Mouse (Mus musculus): ENCODE results near the gene Lig4. TPM values are rescaled to one million over a fixed set of nuclear protein-coding genes. Genes with fewer than 3 reads are reported as not detected.
A peak's percentile ranks its signal among the peaks of the same experiment; 100 is the strongest.

The Lig4 gene
- polyA plus RNA-seq, 1 experiment, result 0.01 TPM

GRCm38 (mm10) chr8:9978475-9979230 is 1.2 kb upstream of the Lig4 start:
- peaks cover 51% of the 10 kb centered on the region for H3K4me1 ChIP-seq (ENCODE audit: control insufficient read depth)
- no peaks in the 10 kb centered on the region for H3K27me3 ChIP-seq (ENCODE audit: control insufficient read depth)
- peaks cover 20% of the 10 kb centered on the region for H3K36me3 ChIP-seq (ENCODE audit: control insufficient read depth)
- TF ChIP-seq TAL1 (IDR thresholded peaks at IDR 0.05; ENCODE audit: low read length) (no peak), GATA1 (IDR thresholded peaks at IDR 0.05; ENCODE audit: low read length) (no peak)
- no peaks in the 10 kb centered on the region for H3K9me3 ChIP-seq (ENCODE audit: control insufficient read depth, low read length)
- peak overlapping the region; percentile 88 for H3K4me3 ChIP-seq (replicated peaks)

- no peaks in the 10 kb centered on the region for H3K27me3 ChIP-seq (ENCODE audit: control insufficient read depth)
- H3K9me3 ChIP-seq (ENCODE audit: control insufficient read depth, low read length), result no peaks in the 10 kb centered on the region
- peak overlapping the region; percentile 88 for H3K4me3 ChIP-seq (replicated peaks)
- peaks cover 51% of the 10 kb centered on the region for H3K4me1 ChIP-seq (ENCODE audit: control insufficient read depth)
- H3K36me3 ChIP-seq (ENCODE audit: control insufficient read depth), result peaks cover 17% of the 10 kb centered on the region
- TF ChIP-seq TAL1 (IDR thresholded peaks at IDR 0.05; ENCODE audit: low read length) (no peak), GATA1 (IDR thresholded peaks at IDR 0.05; ENCODE audit: low read length) (no peak)
Measured at GRCm38 (mm10) chr8:9977016-9977415, 470 bp downstream of the Lig4 start.

- Histone ChIP-seq H3K9me3 (ENCODE audit: control insufficient read depth, low read length) (no peaks in the 10 kb centered on the region), H3K4me3 (replicated peaks) (peak overlapping the region; percentile 88), H3K36me3 (ENCODE audit: control insufficient read depth) (peaks cover 14% of the 10 kb centered on the region), H3K4me1 (ENCODE audit: control insufficient read depth) (peaks cover 50% of the 10 kb centered on the region), H3K27me3 (ENCODE audit: control insufficient read depth) (no peaks in the 10 kb centered on the region)
- TF ChIP-seq GATA1 (IDR thresholded peaks at IDR 0.05; ENCODE audit: low read length) (no peak), TAL1 (IDR thresholded peaks at IDR 0.05; ENCODE audit: low read length) (no peak)
Measured at GRCm38 (mm10) chr8:9975898-9976611, 1.4 kb downstream of the Lig4 start.

GRCm38 (mm10) chr8:9975276-9975675 is 2.2 kb downstream of the Lig4 start:
- Histone ChIP-seq H3K36me3 (ENCODE audit: control insufficient read depth) (peaks cover 14% of the 10 kb centered on the region), H3K4me3 (replicated peaks) (peak overlapping the region; percentile 88), H3K4me1 (ENCODE audit: control insufficient read depth) (peaks cover 44% of the 10 kb centered on the region), H3K9me3 (ENCODE audit: control insufficient read depth, low read length) (no peaks in the 10 kb centered on the region), H3K27me3 (ENCODE audit: control insufficient read depth) (no peaks in the 10 kb centered on the region)
- TF ChIP-seq TAL1 (IDR thresholded peaks at IDR 0.05; ENCODE audit: low read length), result no peak
- no peak for TF ChIP-seq GATA1 (IDR thresholded peaks at IDR 0.05; ENCODE audit: low read length)

- Histone ChIP-seq H3K4me3 (replicated peaks) (no peak overlapping the region), H3K27me3 (ENCODE audit: control insufficient read depth) (no peaks in the 10 kb centered on the region), H3K9me3 (ENCODE audit: control insufficient read depth, low read length) (no peaks in the 10 kb centered on the region), H3K36me3 (ENCODE audit: control insufficient read depth) (peaks cover 14% of the 10 kb centered on the region), H3K4me1 (ENCODE audit: control insufficient read depth) (peaks cover 16% of the 10 kb centered on the region)
- no peak for TF ChIP-seq GATA1 (IDR thresholded peaks at IDR 0.05; ENCODE audit: low read length)
- TF ChIP-seq TAL1 (IDR thresholded peaks at IDR 0.05; ENCODE audit: low read length), result no peak
Measured at GRCm38 (mm10) chr8:9971866-9972265, 5.6 kb downstream of the Lig4 start.

GRCm38 (mm10) chr8:9959919-9960318 is 17.6 kb downstream of the Lig4 start:
- Histone ChIP-seq H3K9me3 (ENCODE audit: control insufficient read depth, low read length) (no peaks in the 10 kb centered on the region), H3K36me3 (ENCODE audit: control insufficient read depth) (no peaks in the 10 kb centered on the region), H3K4me1 (ENCODE audit: control insufficient read depth) (no peaks in the 10 kb centered on the region), H3K27me3 (ENCODE audit: control insufficient read depth) (no peaks in the 10 kb centered on the region), H3K4me3 (replicated peaks) (no peak overlapping the region)
- TF ChIP-seq GATA1 (IDR thresholded peaks at IDR 0.05; ENCODE audit: low read length) (no peak), TAL1 (IDR thresholded peaks at IDR 0.05; ENCODE audit: low read length) (no peak)

- no peaks in the 10 kb centered on the region for H3K9me3 ChIP-seq (ENCODE audit: control insufficient read depth, low read length)
- TF ChIP-seq TAL1 (IDR thresholded peaks at IDR 0.05; ENCODE audit: low read length) (no peak), GATA1 (IDR thresholded peaks at IDR 0.05; ENCODE audit: low read length) (no peak)
- H3K4me3 ChIP-seq (replicated peaks), result no peak overlapping the region
- no peaks in the 10 kb centered on the region for H3K27me3 ChIP-seq (ENCODE audit: control insufficient read depth)
- H3K4me1 ChIP-seq (ENCODE audit: control insufficient read depth), result no peaks in the 10 kb centered on the region
- no peaks in the 10 kb centered on the region for H3K36me3 ChIP-seq (ENCODE audit: control insufficient read depth)
Measured at GRCm38 (mm10) chr8:9958338-9958737, 19.1 kb downstream of the Lig4 start.

GRCm38 (mm10) chr8:9949134-9949890 is 28.2 kb downstream of the Lig4 start:
- TF ChIP-seq GATA1 (IDR thresholded peaks at IDR 0.05; ENCODE audit: low read length), result no peak
- TF ChIP-seq TAL1 (IDR thresholded peaks at IDR 0.05; ENCODE audit: low read length), result no peak
- peaks cover 4% of the 10 kb centered on the region for H3K9me3 ChIP-seq (ENCODE audit: control insufficient read depth, low read length)
- H3K27me3 ChIP-seq (ENCODE audit: control insufficient read depth), result no peaks in the 10 kb centered on the region
- H3K36me3 ChIP-seq (ENCODE audit: control insufficient read depth), result no peaks in the 10 kb centered on the region
- H3K4me3 ChIP-seq (replicated peaks), result no peak overlapping the region
- H3K4me1 ChIP-seq (ENCODE audit: control insufficient read depth), result no peaks in the 10 kb centered on the region

GRCm38 (mm10) chr8:9935574-9935973 is 41.9 kb downstream of the Lig4 start:
- TF ChIP-seq TAL1 (IDR thresholded peaks at IDR 0.05; ENCODE audit: low read length), result no peak
- TF ChIP-seq GATA1 (IDR thresholded peaks at IDR 0.05; ENCODE audit: low read length), result no peak
- Histone ChIP-seq H3K4me1 (ENCODE audit: control insufficient read depth) (no peaks in the 10 kb centered on the region), H3K9me3 (ENCODE audit: control insufficient read depth, low read length) (peaks cover 5% of the 10 kb centered on the region; the same call in 1 of the 2 replicates), H3K4me3 (replicated peaks) (no peak overlapping the region), H3K27me3 (ENCODE audit: control insufficient read depth) (no peaks in the 10 kb centered on the region), H3K36me3 (ENCODE audit: control insufficient read depth) (no peaks in the 10 kb centered on the region)

Data from erythroblast, embryonic 14.5 days (primary cell).